Mouse (Mus musculus) embryonic facial prominence, embryonic 15.5 days (tissue): ENCODE measurements at regions not wholly inside any gene's neighbourhood (a gene's known extent, or its start where the extent isn't known, plus 50 kb on each side); places are given as distances from the start of the nearest gene placed in this dataset.

Experiments used
- ATAC-seq: fragments of 200-750 bp; cut with Nextera tagmentation; 2 replicates; pipeline ENCODE4 v1.8.0; 2017; ENCODE audit warnings: low read depth, moderate TSS enrichment; ENCODE audit not compliant: insufficient number of reproducible peaks, low FRiP score, low TSS enrichment
- H3K27ac ChIP-seq: fragments of 300-500 bp; sonication (generic); replicated peaks from 2 replicates; pipeline ENCODE4 v1.5.1; 2015; ENCODE audit warnings: mild to moderate bottlenecking, inconsistent platforms
- H3K27me3 ChIP-seq: fragments of 300-500 bp; sonication (generic); 2 replicates; pipeline ENCODE4 v1.6.1; 2015; ENCODE audit warnings: inconsistent platforms
- H3K36me3 ChIP-seq: fragments of 300-500 bp; sonication (generic); 2 replicates; pipeline ENCODE4 v1.6.1; 2015; ENCODE audit warnings: mild to moderate bottlenecking, inconsistent platforms
- H3K4me1 ChIP-seq: fragments of 300-500 bp; sonication (generic); 2 replicates; pipeline ENCODE4 v1.6.1; 2015; ENCODE audit warnings: inconsistent platforms
- H3K4me2 ChIP-seq: fragments of 300-500 bp; sonication (generic); replicated peaks from 2 replicates; pipeline ENCODE4 v1.6.1; 2015; ENCODE audit warnings: mild to moderate bottlenecking, inconsistent platforms
- H3K4me3 ChIP-seq: fragments of 300-500 bp; sonication (generic); replicated peaks from 2 replicates; pipeline ENCODE4 v1.5.1; 2015; ENCODE audit warnings: mild to moderate bottlenecking, inconsistent platforms
- H3K9ac ChIP-seq: fragments of 300-500 bp; sonication (generic); 2 replicates; pipeline ENCODE4 v1.6.1; 2015; ENCODE audit warnings: inconsistent platforms
- H3K9me3 ChIP-seq: fragments of 300-500 bp; sonication (generic); replicated peaks from 2 replicates; pipeline ENCODE4 v1.6.1; 2016; ENCODE audit warnings: inconsistent platforms
- WGBS: fragments of 180-500 bp; shearing (Covaris S2); methylation state at CpG from one replicate; pipeline ENCODE4 v1.1.7; 2015; 5-methylcytosine and 5-hydroxymethylcytosine counted together

GRCm38 (mm10) chr15:40223272-40223671, 89.1 kb downstream of the 9330182O14Rik start:
- H3K36me3 ChIP-seq = no peaks in the 10 kb centered on the region
- H3K27me3 ChIP-seq = no peaks in the 10 kb centered on the region
- 88% methylated on average over 3 of the region's 3 CpGs for WGBS
- no peak overlapping the region for H3K27ac ChIP-seq
- no peak overlapping the region for H3K9ac ChIP-seq
- H3K4me2 ChIP-seq = no peak overlapping the region
- no peak overlapping the region for H3K4me3 ChIP-seq
- no peak for ATAC-seq
- H3K9me3 ChIP-seq = no peaks in the 10 kb centered on the region
- no peaks in the 10 kb centered on the region for H3K4me1 ChIP-seq

- Histone ChIP-seq H3K4me1 (no peaks in the 10 kb centered on the region), H3K27ac (no peak overlapping the region), H3K9ac (no peak overlapping the region), H3K4me2 (no peak overlapping the region), H3K27me3 (no peaks in the 10 kb centered on the region), H3K36me3 (no peaks in the 10 kb centered on the region), H3K9me3 (no peaks in the 10 kb centered on the region), H3K4me3 (no peak overlapping the region)
- WGBS = 58% methylated on average over 4 of the region's 4 CpGs
- no peak for ATAC-seq
Measured at GRCm38 (mm10) chr15:40241764-40242163, 107.6 kb downstream of the 9330182O14Rik start.

- 76% methylated on average over 4 of the region's 4 CpGs for WGBS
- H3K4me3 ChIP-seq = no peak overlapping the region
Measured at GRCm38 (mm10) chr15:40248966-40249365, 114.8 kb downstream of the 9330182O14Rik start.

GRCm38 (mm10) chr15:40259433-40259832, 125.3 kb downstream of the 9330182O14Rik start:
- no peaks in the 10 kb centered on the region for H3K4me1 ChIP-seq
- H3K9ac ChIP-seq = no peak overlapping the region
- H3K4me3 ChIP-seq = no peak overlapping the region
- no peak for ATAC-seq
- no peak overlapping the region for H3K4me2 ChIP-seq
- no peaks in the 10 kb centered on the region for H3K9me3 ChIP-seq
- no peaks in the 10 kb centered on the region for H3K27me3 ChIP-seq
- H3K36me3 ChIP-seq = no peaks in the 10 kb centered on the region
- no peak overlapping the region for H3K27ac ChIP-seq
- 33% methylated on average over 5 of the region's 5 CpGs for WGBS

More at GRCm38 (mm10) chr15:40248966-40249365, 114.8 kb downstream of the 9330182O14Rik start:
- H3K27me3 ChIP-seq = no peaks in the 10 kb centered on the region
- ATAC-seq = no peak
- no peak overlapping the region for H3K27ac ChIP-seq
- H3K9ac ChIP-seq = no peak overlapping the region
- H3K36me3 ChIP-seq = no peaks in the 10 kb centered on the region
- H3K4me2 ChIP-seq = no peak overlapping the region
- no peaks in the 10 kb centered on the region for H3K9me3 ChIP-seq
- no peaks in the 10 kb centered on the region for H3K4me1 ChIP-seq

DNA sequence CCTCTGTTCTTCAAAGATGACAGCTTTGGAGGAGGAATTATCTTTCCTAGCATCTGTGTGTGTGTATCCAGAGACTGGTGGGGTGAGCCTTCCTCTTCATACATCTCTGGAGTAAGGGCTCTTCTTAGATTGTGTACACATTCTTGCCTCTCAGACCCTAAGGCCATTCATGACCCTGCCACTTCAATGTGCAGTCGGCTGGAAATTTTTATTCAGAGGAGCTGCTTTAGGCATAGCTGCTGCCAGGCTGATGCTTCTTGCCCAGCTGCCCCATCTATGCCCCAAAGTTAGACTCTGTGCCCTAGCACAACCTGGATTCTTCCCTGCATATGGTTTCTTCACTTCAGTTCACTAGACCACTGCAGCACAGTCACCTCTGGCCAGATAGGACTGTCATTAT, 144.9 kb downstream of the 9330182O14Rik start:
- WGBS = 54% methylated on average over 1 of the region's 1 CpGs
- ATAC-seq = no peak

GRCm38 (mm10) chr15:40280551-40280950, 146.4 kb downstream of the 9330182O14Rik start:
- Histone ChIP-seq H3K36me3 (no peaks in the 10 kb centered on the region), H3K4me3 (no peak overlapping the region), H3K9ac (no peak overlapping the region), H3K27me3 (no peaks in the 10 kb centered on the region), H3K4me2 (no peak overlapping the region), H3K9me3 (no peaks in the 10 kb centered on the region), H3K4me1 (peaks cover 4% of the 10 kb centered on the region; the same call in 1 of the 2 replicates), H3K27ac (peak overlapping the region; percentile 25; the same call in 1 of the 2 replicates)
- no peak for ATAC-seq

More for the DNA sequence above, 144.9 kb downstream of the 9330182O14Rik start:
- Histone ChIP-seq H3K9ac (no peak overlapping the region), H3K9me3 (no peaks in the 10 kb centered on the region), H3K36me3 (no peaks in the 10 kb centered on the region), H3K4me1 (peaks cover 4% of the 10 kb centered on the region; the same call in 1 of the 2 replicates), H3K27ac (no peak overlapping the region), H3K27me3 (no peaks in the 10 kb centered on the region), H3K4me3 (no peak overlapping the region), H3K4me2 (no peak overlapping the region)

DNA sequence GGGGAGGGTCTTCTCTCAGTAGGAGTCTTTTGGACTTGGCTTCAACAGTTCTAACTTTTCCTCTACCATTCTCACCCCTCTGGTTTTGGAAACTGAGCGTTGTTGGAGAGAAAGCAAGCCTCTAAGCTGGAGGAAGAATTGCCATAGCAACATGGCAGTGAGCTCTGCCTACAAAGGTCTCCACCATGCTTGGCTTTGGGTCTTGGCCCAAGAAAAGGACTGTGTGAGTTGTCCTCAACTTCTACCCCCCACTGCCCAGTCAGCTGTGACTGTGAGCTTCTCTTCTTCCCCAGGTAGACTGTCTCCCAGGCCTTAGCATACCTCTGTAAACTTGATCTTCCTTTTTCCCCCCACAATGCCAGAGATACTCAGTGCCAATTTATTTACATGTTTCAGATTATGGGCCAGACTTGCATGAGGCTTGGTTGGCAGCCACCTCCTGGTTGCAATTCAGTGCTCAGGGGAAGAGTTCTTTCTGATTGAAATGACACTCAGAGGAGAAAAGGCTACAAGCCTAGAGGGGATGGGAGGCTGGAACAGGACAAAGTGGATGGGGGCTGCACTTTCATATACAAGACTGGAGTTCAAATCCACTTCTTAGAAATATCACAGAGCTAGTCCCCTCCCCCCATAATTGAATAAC, 147.0 kb downstream of the 9330182O14Rik start:
- no peak overlapping the region for H3K4me2 ChIP-seq
- peaks cover 4% of the 10 kb centered on the region; the same call in 1 of the 2 replicates for H3K4me1 ChIP-seq
- 67% methylated on average over 1 of the region's 1 CpGs for WGBS
- H3K36me3 ChIP-seq = no peaks in the 10 kb centered on the region
- H3K4me3 ChIP-seq = no peak overlapping the region
- no peak overlapping the region for H3K9ac ChIP-seq
- H3K27ac ChIP-seq = 0 out of 2 replicates have a peak overlapping the region, but pooled peaks have one; percentile 48
- no peaks in the 10 kb centered on the region for H3K9me3 ChIP-seq
- ATAC-seq = no peak
- H3K27me3 ChIP-seq = no peaks in the 10 kb centered on the region

GRCm38 (mm10) chr15:40291602-40292001, 157.4 kb downstream of the 9330182O14Rik start:
- no peak overlapping the region for H3K4me2 ChIP-seq
- H3K27me3 ChIP-seq = no peaks in the 10 kb centered on the region
- WGBS = 82% methylated on average over 1 of the region's 1 CpGs
- no peaks in the 10 kb centered on the region for H3K9me3 ChIP-seq
- H3K36me3 ChIP-seq = no peaks in the 10 kb centered on the region
- no peak for ATAC-seq
- H3K9ac ChIP-seq = no peak overlapping the region
- H3K27ac ChIP-seq = no peak overlapping the region
- no peak overlapping the region for H3K4me3 ChIP-seq
- no peaks in the 10 kb centered on the region for H3K4me1 ChIP-seq

DNA sequence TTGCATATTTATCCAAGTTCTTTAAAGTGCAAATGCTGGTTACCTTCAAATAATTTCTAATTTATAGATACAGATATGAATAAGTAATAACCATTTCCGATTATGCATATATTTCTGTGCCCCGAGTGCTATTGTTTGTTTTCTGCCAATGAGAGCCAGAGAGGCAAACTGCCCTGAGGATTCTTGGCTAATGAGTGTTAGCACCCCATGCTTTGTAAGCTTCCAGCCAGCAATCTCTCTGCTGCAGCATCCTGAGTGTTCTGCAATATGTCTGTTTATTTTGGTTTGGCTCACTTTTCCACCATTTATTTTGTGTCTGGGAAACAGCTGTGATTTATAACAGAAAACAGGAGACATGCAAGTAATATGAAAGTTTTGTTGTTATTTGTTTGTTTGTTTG, 178.1 kb downstream of the 9330182O14Rik start:
- no peaks in the 10 kb centered on the region for H3K4me1 ChIP-seq
- no peak for ATAC-seq

GRCm38 (mm10) chr15:40339746-40340145, 205.6 kb downstream of the 9330182O14Rik start:
- no peaks in the 10 kb centered on the region for H3K27me3 ChIP-seq
- H3K36me3 ChIP-seq = no peaks in the 10 kb centered on the region
- no peaks in the 10 kb centered on the region for H3K9me3 ChIP-seq
- no peak overlapping the region for H3K4me2 ChIP-seq
- 33% methylated on average over 2 of the region's 2 CpGs for WGBS
- H3K9ac ChIP-seq = no peak overlapping the region
- no peak overlapping the region for H3K4me3 ChIP-seq
- ATAC-seq = no peak
- H3K27ac ChIP-seq = no peak overlapping the region
- no peaks in the 10 kb centered on the region for H3K4me1 ChIP-seq

More for the DNA sequence above, 178.1 kb downstream of the 9330182O14Rik start:
- H3K27me3 ChIP-seq = no peaks in the 10 kb centered on the region
- 73% methylated on average over 2 of the region's 2 CpGs for WGBS
- H3K4me2 ChIP-seq = no peak overlapping the region
- no peaks in the 10 kb centered on the region for H3K9me3 ChIP-seq
- no peak overlapping the region for H3K4me3 ChIP-seq
- H3K9ac ChIP-seq = no peak overlapping the region
- no peaks in the 10 kb centered on the region for H3K36me3 ChIP-seq
- no peak overlapping the region for H3K27ac ChIP-seq

- no peak overlapping the region for H3K4me2 ChIP-seq
- no peaks in the 10 kb centered on the region for H3K27me3 ChIP-seq
- H3K9ac ChIP-seq = no peak overlapping the region
- 73% methylated on average over 1 of the region's 1 CpGs for WGBS
- H3K36me3 ChIP-seq = no peaks in the 10 kb centered on the region
- no peak overlapping the region for H3K27ac ChIP-seq
- no peaks in the 10 kb centered on the region for H3K9me3 ChIP-seq
- no peak for ATAC-seq
- H3K4me3 ChIP-seq = no peak overlapping the region
- no peaks in the 10 kb centered on the region for H3K4me1 ChIP-seq
Measured at GRCm38 (mm10) chr15:40340269-40340668, 206.1 kb downstream of the 9330182O14Rik start.

DNA sequence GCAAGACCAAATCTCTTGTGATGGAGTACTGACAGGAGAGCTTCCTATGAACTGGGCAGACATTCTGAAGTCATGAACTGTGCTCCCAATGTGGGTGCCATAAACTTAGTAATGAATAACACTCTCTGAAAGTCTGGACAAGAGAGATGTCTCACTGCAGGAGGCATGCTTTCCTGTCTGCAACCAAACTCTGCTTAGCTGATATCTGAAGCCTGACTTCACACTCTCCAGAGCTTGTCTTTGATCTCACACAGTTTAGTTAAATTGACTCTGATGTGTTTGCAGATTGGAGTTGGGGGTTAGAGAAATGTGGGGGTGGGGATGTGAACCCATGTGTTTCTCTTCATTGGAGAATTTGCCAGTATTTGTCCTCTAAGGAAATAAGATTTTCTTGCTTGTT, 217.3 kb downstream of the 9330182O14Rik start:
- Histone ChIP-seq H3K9me3 (no peaks in the 10 kb centered on the region), H3K4me3 (no peak overlapping the region), H3K27ac (no peak overlapping the region), H3K9ac (no peak overlapping the region), H3K4me2 (no peak overlapping the region), H3K36me3 (no peaks in the 10 kb centered on the region), H3K27me3 (no peaks in the 10 kb centered on the region), H3K4me1 (no peaks in the 10 kb centered on the region)
- ATAC-seq = no peak
